12 mouse cellular contexts compared by ENCODE assay signal in genomic region chr17:83085792-83086475, GRCm38 (mm10).
"Had no signal": no experiment of that assay in that cellular context is flagged by ENCODE, and none has a peak within 500 bp of the region (broad histone marks: within the 10 kb centered on the region; RNA-seq: fewer than 3 reads in every experiment).

No protein-coding gene starts in this region.

- H3K9me3 ChIP-seq: liver, embryonic 12.5 days; midbrain, embryonic 10.5 days; neural tube, embryonic 15.5 days had no signal

- H3K4me1 ChIP-seq: midbrain, embryonic 10.5 days had no signal

- H3K27ac ChIP-seq: liver, embryonic 12.5 days; midbrain, embryonic 10.5 days; neural tube, embryonic 15.5 days; stomach, postnatal 0 days had no signal

- H3K36me3 ChIP-seq: liver, embryonic 12.5 days; midbrain, embryonic 10.5 days; neural tube, embryonic 15.5 days had no signal

- DNase-seq: kidney, postnatal 14 days; lung, embryonic 14.5 days; lung, postnatal 10 days; lung, postnatal 4 days; midbrain, embryonic 14.5 days; right cerebral cortex, adult 18-20 months; right cerebral cortex, postnatal 25 days had no signal

- H3K27me3 ChIP-seq: liver, embryonic 12.5 days; neural tube, embryonic 15.5 days had no signal

- H3K4me2 ChIP-seq: liver, embryonic 12.5 days; lung, embryonic 14.5 days; neural tube, embryonic 15.5 days had no signal

- H3K4me3 ChIP-seq: liver, embryonic 12.5 days; midbrain, embryonic 10.5 days; myocyte; neural tube, embryonic 15.5 days had no signal

- ATAC-seq: liver, embryonic 12.5 days had no signal

- H3K9ac ChIP-seq: liver, embryonic 12.5 days; lung, embryonic 14.5 days; neural tube, embryonic 15.5 days had no signal
